Mouse (Mus musculus) forebrain, embryonic 12.5 days (tissue): ENCODE data around the gene Smarca4. TPM values are rescaled to one million over a fixed set of nuclear protein-coding genes. Genes with fewer than 3 reads are reported as not detected.
"Not testable (repeated sequence)": the region's sequence is repeated elsewhere in the genome, so short reads cannot be mapped to it uniquely, and the experiment has no call there.

Experiments used
- ATAC-seq: fragments of 200-750 bp; cut with Nextera tagmentation; 2 replicates; pipeline ENCODE4 v1.8.0; 2017; ENCODE audit warnings: moderate TSS enrichment; ENCODE audit not compliant: low FRiP score
- H3K27ac ChIP-seq: fragments of 300-500 bp; sonication (generic); 2 replicates; pipeline ENCODE4 v1.5.1; 2016; ENCODE audit warnings: mild to moderate bottlenecking
- H3K27me3 ChIP-seq: fragments of 300-500 bp; sonication (generic); 2 replicates; pipeline ENCODE4 v1.6.1; 2016; ENCODE audit warnings: mild to moderate bottlenecking
- H3K36me3 ChIP-seq: fragments of 300-500 bp; sonication (generic); replicated peaks from 2 replicates; pipeline ENCODE4 v1.6.1; 2016; ENCODE audit warnings: mild to moderate bottlenecking
- H3K4me1 ChIP-seq: fragments of 300-500 bp; sonication (generic); 2 replicates; pipeline ENCODE4 v1.6.1; 2016
- H3K4me2 ChIP-seq: fragments of 300-500 bp; sonication (generic); 2 replicates; pipeline ENCODE4 v1.6.1; 2016; ENCODE audit warnings: mild to moderate bottlenecking, moderate library complexity
- H3K4me3 ChIP-seq: fragments of 300-500 bp; sonication (generic); replicated peaks from 2 replicates; pipeline ENCODE4 v1.5.1; 2016; ENCODE audit warnings: mild to moderate bottlenecking
- H3K9ac ChIP-seq: fragments of 300-500 bp; sonication (generic); 2 replicates; pipeline ENCODE4 v1.6.1; 2016; ENCODE audit warnings: mild to moderate bottlenecking
- H3K9me3 ChIP-seq: fragments of 300-500 bp; sonication (generic); 2 replicates; pipeline ENCODE4 v1.6.1; 2016
- WGBS: fragments of 180-500 bp; shearing (Covaris S2); methylation state at CpG from one replicate; pipeline ENCODE4 v1.1.7; 2016; 5-methylcytosine and 5-hydroxymethylcytosine counted together
- polyA plus RNA-seq: library from polyadenylated mRNA; unstranded; fragments of >200 nt; fragmentation: Nextera tagmentation; extraction: Ambion mirVana; gene quantifications from 2 replicates; pipeline ENCODE4 v1.2.1, GENCODE M21; 2016

The Smarca4 gene
- polyA plus RNA-seq, 1 experiment from 2014 or later, result 184 TPM

DNA sequence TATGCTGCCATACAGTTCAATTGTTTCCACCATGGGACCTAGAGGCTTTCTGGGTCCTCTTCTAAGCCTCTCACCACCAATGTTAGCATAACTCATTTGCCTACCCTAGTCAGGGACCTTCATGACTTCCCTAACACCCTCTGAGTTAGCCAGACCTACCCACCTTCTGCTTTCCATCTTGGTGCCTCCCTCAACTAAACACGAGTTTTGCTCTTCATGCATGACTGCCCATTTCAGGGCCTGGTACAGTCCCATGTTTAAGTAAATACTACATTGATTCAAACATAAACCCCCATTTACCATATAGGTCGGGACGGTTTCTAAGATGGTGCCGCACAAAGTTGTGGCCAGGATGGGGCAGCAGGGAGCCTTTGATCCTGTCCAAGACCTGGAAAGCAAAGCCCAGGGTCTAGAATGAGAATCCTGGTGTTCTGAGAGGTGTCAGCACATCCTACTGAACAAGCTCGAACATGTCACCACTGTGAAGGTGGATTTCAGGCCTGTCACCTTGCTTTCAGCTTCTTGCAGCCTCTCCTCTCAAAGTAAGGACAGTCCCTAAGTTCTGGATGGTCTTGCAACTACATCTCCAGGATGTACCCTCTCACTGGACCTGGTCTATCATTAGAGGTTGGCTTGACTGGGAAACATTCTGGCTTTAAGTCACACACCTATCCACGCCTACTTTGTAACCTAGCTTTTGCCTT lies 24.7 kb upstream of the Smarca4 start:
- H3K4me2 ChIP-seq, result peak overlapping the region; percentile 98
- no peak overlapping the region for H3K4me3 ChIP-seq
- H3K4me1 ChIP-seq, result peaks cover 38% of the 10 kb centered on the region
- peaks cover 53% of the 10 kb centered on the region for H3K36me3 ChIP-seq
- no peak for ATAC-seq
- no peak overlapping the region for H3K9ac ChIP-seq
- WGBS, result 85% methylated on average over 6 of the region's 6 CpGs
- no peak overlapping the region for H3K27ac ChIP-seq
- no peaks in the 10 kb centered on the region for H3K9me3 ChIP-seq
- H3K27me3 ChIP-seq, result no peaks in the 10 kb centered on the region

DNA sequence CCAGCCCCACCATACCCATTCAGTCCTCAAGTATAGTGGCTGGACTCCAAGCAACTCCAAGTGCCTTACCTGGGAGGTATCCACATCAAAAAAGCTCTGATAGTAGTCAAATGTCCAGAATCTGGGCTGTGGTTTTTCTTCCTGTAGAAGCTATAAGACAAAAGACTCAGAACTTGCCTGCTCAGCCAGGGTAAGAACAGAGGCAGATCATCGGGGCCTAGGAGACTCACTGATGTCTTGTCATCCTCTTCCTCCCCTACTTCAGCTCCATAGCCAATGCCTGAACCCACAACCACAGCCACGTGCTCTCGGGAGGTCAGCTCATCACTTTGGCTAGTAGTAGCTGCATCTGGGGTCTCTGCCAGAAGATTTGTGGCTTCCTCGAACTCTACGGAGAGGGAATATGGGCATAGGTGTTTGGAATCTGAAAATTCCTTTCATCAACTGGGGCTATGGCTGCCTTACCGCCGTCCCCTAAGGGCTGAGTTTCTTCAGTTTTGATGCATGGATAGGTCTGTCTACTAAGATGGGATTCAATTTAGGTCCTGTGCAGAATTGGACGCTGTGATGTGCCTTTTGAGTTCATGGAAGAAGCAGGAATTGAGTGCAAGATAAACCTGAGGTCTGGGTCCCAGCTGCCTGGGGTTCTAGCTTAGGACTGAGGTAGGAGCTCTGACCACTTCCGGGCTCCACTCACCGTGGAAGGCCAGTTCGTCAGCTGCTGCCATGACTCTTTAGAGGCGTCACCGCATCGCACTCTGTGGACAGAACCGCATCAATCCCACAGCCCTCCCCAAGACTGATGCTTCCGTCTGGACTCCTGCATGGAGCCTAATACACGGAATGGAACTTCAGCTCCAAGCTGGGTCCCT lies 23.9 kb upstream of the Smarca4 start:
- no peaks in the 10 kb centered on the region for H3K27me3 ChIP-seq
- ATAC-seq, result no peak; the same call in 1 of the 2 replicates
- peaks cover 46% of the 10 kb centered on the region for H3K36me3 ChIP-seq
- peak overlapping the region; percentile 62 for H3K9ac ChIP-seq
- WGBS, result 24% methylated on average over 17 of the region's 17 CpGs
- H3K27ac ChIP-seq, result peak overlapping the region; percentile 59
- no peaks in the 10 kb centered on the region for H3K9me3 ChIP-seq
- peaks cover 38% of the 10 kb centered on the region for H3K4me1 ChIP-seq
- peak overlapping the region; percentile 98 for H3K4me2 ChIP-seq
- peak overlapping the region; percentile 100 for H3K4me3 ChIP-seq

DNA sequence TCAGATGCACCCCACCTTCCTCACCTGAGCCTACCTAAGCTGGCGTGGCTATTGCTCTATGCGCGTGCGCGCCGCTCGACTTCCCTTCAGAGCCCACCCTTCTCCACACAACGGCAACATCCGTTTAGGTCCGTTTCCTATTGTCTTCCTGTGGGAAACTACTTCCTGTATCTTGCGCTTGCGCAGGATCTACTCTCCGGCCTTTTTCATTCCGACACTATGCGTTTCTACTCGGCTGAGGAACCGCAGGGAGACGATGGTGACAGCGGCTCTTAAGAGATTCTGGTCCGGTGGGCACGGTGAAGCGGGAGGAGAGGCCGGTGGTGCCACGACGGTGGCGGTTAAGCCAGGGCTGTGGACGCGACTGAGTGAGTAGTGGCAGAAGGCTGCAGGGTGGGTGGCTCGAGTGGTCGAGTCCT lies 23.3 kb upstream of the Smarca4 start, which contains the start of the genes Timm29 and Yipf2:
Gene Timm29 (plus strand): TSS at position 20 of the 419 bp plus-strand sequence.
Gene Yipf2 (minus strand): TSS at position 126 of the 419 bp plus-strand sequence.
- Histone ChIP-seq H3K9ac (peak within 1 kb of the TSS; percentile 93), H3K27me3 (no peaks in the 10 kb centered on the region), H3K9me3 (no peaks in the 10 kb centered on the region), H3K27ac (peak within 1 kb of the TSS; percentile 91), H3K4me2 (peak within 1 kb of the TSS; percentile 98), H3K36me3 (peaks cover 39% of the 10 kb centered on the region), H3K4me1 (peaks cover 38% of the 10 kb centered on the region), H3K4me3 (peak within 1 kb of the TSS; percentile 100)
- WGBS, result 0% methylated on average over 30 of the region's 30 CpGs
- ATAC-seq, result peak; percentile 90

DNA sequence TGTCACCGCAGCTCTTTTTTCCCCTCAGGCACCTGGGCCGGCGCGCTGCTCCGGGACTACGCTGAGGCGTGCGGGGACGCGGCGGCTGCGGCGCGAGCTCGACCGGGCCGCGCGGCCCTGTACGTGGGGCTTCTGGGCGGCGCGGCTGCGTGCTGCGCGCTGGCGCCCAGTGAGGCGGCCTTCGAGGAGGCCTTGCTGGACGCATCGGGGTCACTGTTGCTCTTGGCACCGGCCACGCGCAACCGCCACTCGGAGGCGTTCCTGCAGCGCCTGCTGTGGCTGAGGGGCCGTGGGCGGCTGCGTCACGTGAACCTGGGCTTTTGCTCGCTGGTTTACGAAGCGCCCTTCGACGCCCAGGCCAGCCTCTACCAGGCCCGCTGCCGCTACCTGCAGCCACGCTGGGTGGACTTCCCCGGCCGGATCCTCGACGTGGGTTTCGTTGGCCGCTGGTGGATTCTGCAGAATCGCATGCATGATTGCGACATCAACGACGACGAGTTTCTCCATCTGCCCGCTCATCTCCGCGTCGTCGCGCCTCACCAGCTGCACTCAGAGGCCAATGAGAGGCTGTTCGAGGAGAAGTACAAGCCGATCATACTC lies 22.7 kb upstream of the Smarca4 start:
- Histone ChIP-seq H3K4me1 (peaks cover 38% of the 10 kb centered on the region), H3K9ac (peak overlapping the region; percentile 93), H3K27ac (peak overlapping the region; percentile 91), H3K4me2 (peak overlapping the region; percentile 98), H3K9me3 (no peaks in the 10 kb centered on the region), H3K36me3 (peaks cover 34% of the 10 kb centered on the region), H3K27me3 (no peaks in the 10 kb centered on the region), H3K4me3 (peak overlapping the region; percentile 100)
- 2% methylated on average over 60 of the region's 69 CpGs for WGBS
- ATAC-seq, result peak; percentile 66

DNA sequence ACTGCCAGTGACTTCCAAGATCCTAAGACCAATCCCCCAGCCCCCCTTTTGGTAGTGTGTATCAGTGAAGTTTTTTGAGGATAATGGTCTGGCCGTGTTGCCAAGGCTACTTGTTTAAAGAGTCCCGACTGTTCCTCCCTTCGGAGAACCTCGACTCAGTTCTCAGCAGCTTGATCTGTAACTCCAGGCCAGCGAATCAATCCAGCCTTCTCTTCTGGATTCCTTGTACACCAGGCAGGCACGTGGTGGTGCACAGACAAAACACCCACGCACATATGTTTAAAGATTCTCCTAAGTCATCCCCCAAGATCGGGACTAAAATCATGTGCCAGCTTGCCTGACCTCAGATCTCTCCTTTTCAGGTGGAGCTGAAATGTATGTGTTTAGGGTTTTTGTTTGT lies 21.6 kb upstream of the Smarca4 start:
- Histone ChIP-seq H3K4me1 (peaks cover 38% of the 10 kb centered on the region), H3K4me3 (peak overlapping the region; percentile 100), H3K4me2 (peak overlapping the region; percentile 98), H3K36me3 (peaks cover 23% of the 10 kb centered on the region)
- not testable (repeated sequence) for ATAC-seq, H3K9me3 ChIP-seq, H3K9ac ChIP-seq, H3K27me3 ChIP-seq, H3K27ac ChIP-seq
- 92% methylated on average over 8 of the region's 8 CpGs for WGBS

DNA sequence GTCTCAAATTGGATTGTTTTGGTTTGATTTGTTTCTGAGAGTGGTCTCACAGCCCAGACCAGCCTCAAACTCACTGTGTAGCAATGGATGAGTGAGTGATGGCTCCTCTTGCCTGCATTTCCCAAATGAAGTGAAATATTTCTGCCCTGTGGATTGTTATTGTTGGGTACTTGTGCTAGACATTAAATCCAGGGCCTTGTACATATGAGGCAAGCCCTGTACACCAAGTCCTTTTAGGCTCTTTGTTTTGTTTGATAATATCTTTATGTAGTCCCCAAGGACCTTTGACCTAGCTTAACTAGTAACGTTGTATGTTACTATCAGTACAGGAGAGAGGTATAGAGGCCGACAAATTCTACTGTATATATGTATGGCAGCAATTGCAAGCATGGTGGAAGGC lies 21.1 kb upstream of the Smarca4 start:
- Histone ChIP-seq H3K36me3 (peaks cover 18% of the 10 kb centered on the region), H3K4me3 (no peak overlapping the region), H3K4me2 (no peak overlapping the region), H3K4me1 (peaks cover 38% of the 10 kb centered on the region), H3K9me3 (no peaks in the 10 kb centered on the region), H3K27ac (no peak overlapping the region), H3K9ac (no peak overlapping the region), H3K27me3 (no peaks in the 10 kb centered on the region)
- 92% methylated on average over 2 of the region's 2 CpGs for WGBS
- ATAC-seq, result no peak

DNA sequence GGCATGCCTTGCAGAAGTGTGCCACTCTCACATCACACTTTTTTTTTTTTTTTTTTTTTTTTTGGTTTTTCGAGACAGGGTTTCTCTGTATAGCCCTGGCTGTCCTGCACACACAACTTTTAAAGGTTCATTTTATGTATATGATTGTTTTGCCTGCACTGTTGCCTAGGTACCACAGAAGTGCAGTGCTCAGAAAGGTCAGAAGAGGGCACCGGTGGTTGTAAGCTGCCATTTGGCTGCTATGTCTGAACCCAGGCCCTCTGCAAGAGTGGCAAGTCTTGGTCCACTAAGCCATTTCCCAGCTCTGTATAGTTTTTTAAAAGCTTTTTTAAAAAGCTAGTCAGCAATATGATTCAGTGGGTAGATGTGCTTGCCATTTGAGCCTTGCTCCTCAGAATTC lies 17.8 kb upstream of the Smarca4 start:
- H3K4me2 ChIP-seq, result no peak overlapping the region
- no peak overlapping the region for H3K27ac ChIP-seq
- H3K9me3 ChIP-seq, result no peaks in the 10 kb centered on the region
- peaks cover 11% of the 10 kb centered on the region for H3K36me3 ChIP-seq
- 51% methylated on average over 2 of the region's 2 CpGs for WGBS
- ATAC-seq, result no peak
- no peak overlapping the region for H3K9ac ChIP-seq
- no peaks in the 10 kb centered on the region for H3K27me3 ChIP-seq
- H3K4me3 ChIP-seq, result no peak overlapping the region
- peaks cover 25% of the 10 kb centered on the region for H3K4me1 ChIP-seq

DNA sequence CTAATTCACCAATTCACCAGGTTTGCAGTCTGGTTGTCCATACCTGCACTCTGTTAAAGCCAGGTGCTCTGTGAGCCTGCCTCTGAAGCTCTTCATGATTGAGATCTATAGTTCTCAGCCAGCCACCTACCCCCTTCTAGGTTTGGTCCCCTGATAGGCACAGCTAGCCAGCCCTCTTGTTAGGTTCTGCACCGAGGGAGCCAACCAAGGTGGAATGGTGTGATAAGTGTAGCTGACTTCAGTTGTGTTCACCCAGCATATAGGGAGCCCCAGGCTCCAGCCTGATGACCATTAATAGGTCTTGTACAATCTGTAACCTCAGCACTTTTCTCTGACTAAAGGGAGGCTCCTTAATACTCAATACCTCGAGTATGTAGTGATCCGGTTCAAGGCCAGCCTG lies 15.8 kb upstream of the Smarca4 start:
- Histone ChIP-seq H3K27me3 (no peaks in the 10 kb centered on the region), H3K4me3 (no peak overlapping the region), H3K4me2 (no peak overlapping the region), H3K4me1 (peaks cover 5% of the 10 kb centered on the region; the same call in 1 of the 2 replicates), H3K36me3 (peaks cover 8% of the 10 kb centered on the region; the same call in 1 of the 2 replicates), H3K9ac (no peak overlapping the region), H3K27ac (no peak overlapping the region), H3K9me3 (no peaks in the 10 kb centered on the region)
- WGBS, result 74% methylated on average over 3 of the region's 3 CpGs
- no peak for ATAC-seq

DNA sequence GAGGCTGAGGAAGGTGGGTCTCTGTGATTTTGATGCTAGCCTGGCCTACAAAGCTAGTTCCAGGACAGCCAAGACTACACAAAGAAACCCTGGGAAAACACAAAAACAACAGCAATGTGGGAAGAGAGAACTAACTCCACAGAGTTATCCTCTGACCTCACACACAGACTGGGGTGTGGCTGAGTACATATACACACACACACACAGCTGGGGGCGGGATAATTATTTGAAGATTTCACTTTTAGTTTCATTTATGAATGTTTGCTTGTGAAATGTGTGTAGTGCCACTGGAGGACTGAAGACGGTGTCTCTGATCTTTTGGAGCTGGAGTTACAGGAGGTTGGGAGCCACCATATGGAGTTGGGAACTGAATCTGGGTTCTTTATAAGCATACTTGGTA lies 14.9 kb upstream of the Smarca4 start:
- WGBS, result 86% methylated on average over 2 of the region's 2 CpGs
- Histone ChIP-seq H3K4me1 (peaks cover 2% of the 10 kb centered on the region; the same call in 1 of the 2 replicates), H3K9ac (no peak overlapping the region), H3K4me2 (no peak overlapping the region), H3K36me3 (no peaks in the 10 kb centered on the region), H3K27ac (no peak overlapping the region), H3K27me3 (no peaks in the 10 kb centered on the region), H3K9me3 (no peaks in the 10 kb centered on the region), H3K4me3 (no peak overlapping the region)
- no peak for ATAC-seq

DNA sequence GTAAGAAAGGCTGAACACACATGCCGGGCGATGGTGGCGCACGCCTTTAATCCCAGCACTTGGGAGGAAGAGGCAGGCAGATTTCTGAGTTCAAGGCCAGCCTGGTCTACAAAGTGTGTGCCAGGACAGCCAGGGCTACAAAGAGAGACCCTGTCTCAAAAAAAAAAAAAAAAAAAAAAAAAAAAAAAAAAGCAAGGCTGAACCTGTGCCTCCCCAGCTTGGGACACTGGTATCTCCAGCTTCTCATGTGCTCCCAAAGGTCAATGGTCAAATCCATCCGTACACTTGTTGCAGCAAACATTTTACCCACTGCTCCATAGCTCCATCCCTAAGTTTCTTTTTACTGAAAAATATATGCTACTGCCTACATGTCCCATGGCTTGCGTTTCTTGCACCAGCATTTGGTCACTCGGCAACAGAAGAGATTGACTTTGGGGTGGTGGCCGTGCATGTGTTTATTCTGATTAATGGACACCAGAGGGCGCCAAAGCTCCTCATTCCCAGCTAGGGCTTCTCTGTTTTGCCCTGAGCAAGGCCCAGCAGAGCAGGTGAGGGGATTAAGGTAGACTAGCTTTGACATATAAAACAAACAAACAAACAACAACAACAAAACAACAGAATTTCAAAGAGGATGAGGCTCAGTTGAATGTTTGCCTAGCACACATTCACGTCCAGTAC lies 14.1 kb upstream of the Smarca4 start:
- H3K27ac ChIP-seq, result no peak overlapping the region
- H3K9me3 ChIP-seq, result no peaks in the 10 kb centered on the region
- H3K4me2 ChIP-seq, result no peak overlapping the region
- H3K9ac ChIP-seq, result no peak overlapping the region
- peak; percentile 70 for ATAC-seq
- H3K36me3 ChIP-seq, result no peaks in the 10 kb centered on the region
- WGBS, result 48% methylated on average over 10 of the region's 10 CpGs
- peaks cover 2% of the 10 kb centered on the region; the same call in 1 of the 2 replicates for H3K4me1 ChIP-seq
- H3K27me3 ChIP-seq, result no peaks in the 10 kb centered on the region
- H3K4me3 ChIP-seq, result no peak overlapping the region

DNA sequence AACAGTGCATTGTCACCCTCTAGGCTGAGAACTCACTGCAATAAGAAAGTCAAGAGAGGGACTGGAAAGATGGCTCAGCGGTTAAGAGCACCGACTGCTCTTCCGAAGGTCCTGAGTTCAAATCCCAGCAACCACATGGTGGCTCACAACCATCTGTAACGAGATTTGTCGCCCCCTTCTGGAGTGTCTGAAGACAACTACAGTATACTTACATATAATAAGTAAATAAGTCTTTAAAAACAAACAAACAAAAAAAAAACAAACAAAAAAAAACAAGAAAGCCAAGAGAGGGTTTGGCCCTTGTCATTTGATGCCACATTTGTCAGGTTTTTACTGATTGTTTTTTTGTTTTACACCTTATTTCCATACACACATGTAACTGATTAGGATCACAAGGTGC lies 11.8 kb upstream of the Smarca4 start:
- Histone ChIP-seq H3K27ac (no peak overlapping the region), H3K9ac (no peak overlapping the region), H3K4me1 (peaks cover 2% of the 10 kb centered on the region; the same call in 1 of the 2 replicates), H3K4me3 (no peak overlapping the region), H3K9me3 (no peaks in the 10 kb centered on the region), H3K36me3 (no peaks in the 10 kb centered on the region), H3K4me2 (no peak overlapping the region), H3K27me3 (no peaks in the 10 kb centered on the region)
- WGBS, result 75% methylated on average over 5 of the region's 5 CpGs
- no peak for ATAC-seq

DNA sequence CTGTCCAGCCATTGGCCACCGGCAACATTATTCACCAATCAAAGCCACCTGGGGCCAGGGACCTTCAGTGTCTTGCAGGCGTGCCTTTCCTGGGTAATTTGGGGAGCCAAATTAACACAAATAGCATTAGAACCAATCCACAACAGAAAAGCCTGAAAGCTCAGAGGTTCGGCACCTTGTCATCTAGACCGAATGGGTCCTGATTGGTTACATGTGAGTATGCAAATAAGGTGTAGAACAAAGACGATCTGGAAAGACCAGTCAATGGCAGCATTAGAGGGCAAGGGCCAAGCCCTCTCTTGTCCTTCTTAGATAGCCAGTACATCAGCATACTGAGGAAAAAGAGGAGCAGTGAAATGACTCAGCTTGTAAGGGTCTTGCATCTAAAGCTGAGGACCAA lies 10.1 kb upstream of the Smarca4 start:
- Histone ChIP-seq H3K27me3 (no peaks in the 10 kb centered on the region), H3K9me3 (no peaks in the 10 kb centered on the region), H3K36me3 (no peaks in the 10 kb centered on the region), H3K4me3 (no peak overlapping the region), H3K9ac (no peak overlapping the region), H3K27ac (no peak overlapping the region), H3K4me1 (peaks cover 2% of the 10 kb centered on the region; the same call in 1 of the 2 replicates), H3K4me2 (no peak overlapping the region)
- ATAC-seq, result no peak
- WGBS, result 66% methylated on average over 5 of the region's 5 CpGs
